Mouse (Mus musculus) spleen, postnatal 14 days (tissue): ENCODE measurements around the gene Chil1.

Experiments used
- DNase-seq, 2 experiments: peaks; one replicate each; pipeline ENCODE4 v3.0.0; 2021 to 2022; ENCODE audit warnings: low spot score in 2 of 2

The Chil1 gene

DNA sequence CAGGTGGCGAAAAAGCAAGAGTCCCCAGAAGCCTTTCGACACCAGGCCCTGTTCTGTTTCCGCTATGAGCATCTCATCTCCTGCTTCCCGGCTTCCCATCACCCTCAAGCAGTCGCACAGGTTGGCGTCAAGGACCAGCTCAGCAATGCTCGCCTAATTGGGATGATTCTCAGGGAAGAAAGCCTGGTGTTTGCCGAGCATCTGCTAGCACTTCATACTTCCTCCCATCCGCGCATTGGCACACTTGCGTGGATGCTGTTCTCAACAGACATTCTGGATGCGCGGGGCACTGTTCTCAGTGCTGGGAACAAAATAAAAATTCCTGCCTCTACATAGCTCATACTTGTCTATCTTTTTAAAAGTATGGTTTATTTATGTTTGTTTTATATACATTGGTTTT is 22.3 kb downstream of the Chil1 start:
- DNase-seq = no peak

DNA sequence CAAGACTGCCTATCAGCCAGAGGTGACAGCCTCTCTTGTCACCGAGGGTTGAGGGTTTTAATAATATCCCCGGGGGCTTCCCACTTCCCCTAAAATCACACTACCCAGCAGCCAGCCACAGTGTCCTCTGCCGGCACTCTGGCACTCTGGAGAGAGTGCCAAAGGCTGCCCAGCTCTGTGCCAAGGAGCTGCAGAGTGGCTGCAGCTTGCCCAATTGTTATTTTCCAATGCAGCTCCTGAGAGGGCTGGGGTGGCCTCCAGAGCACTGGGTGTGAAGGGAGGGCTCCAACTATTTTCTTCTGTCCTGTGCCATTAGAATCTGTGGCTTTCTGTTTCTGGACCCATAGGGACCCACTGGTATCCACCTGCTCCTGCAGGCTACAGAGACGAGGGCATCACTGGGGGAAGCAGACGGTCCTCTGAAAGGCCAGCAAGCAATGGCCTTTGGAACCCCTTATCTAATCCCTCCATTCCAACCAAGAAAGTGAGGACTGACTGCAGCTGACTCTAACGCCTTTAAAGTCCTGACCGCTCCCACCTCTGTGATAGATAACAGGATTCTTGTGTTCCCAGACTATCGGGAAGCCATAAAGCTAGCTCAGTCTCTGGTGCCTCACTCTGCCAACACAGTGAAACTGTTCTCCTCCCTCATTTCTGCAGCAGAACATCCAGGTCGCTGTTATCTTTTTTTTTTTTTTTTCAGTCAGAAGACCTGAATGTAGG is 23.5 kb downstream of the Chil1 start:
- no peak for DNase-seq

DNA sequence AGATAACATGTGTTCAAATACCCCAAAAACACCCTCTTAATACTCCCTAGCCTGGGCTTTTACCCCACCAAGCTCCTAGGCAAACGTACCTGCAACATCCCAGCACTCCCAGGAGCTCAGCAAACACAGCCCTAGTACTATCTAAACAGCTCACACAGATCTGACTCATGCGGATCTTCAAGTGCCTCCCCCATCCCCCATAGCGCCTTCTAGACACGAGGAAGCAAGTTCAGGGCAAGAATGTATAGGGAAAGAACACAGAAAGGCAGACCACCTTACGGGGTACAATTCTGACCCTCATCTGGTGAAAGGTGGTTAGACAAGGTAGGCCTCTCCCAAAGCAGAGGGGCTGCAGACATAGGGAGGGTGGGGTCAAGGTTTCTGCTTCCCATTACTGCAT is 24.1 kb downstream of the Chil1 start:
- no peak for DNase-seq

DNA sequence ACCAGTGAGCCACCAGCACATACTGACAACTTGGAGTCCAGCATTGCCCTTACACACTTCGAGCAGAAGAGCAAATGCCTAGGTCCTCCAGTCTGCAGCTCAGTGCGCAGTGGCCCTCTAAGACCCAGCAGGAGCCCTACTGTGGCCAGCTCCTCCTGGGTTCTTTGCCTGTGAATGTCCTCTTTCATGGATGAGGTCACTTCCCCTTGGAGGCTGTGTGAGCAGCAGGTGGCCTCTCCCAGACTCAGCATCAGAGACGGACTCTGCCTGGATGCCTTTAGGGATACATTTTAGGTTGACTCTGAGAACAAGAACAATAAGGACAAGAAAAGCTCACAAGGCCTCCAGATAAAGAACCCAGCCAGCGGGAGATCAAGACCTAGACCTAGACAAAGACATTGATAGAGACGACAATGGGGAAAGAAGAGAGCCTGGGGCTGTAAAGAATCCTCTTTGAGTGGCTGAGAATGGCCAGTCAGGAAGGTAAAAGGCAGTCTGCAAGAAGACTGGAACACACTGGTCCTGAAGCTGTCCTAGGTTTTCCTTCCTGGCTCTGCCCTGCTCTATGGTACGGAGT is 28.3 kb downstream of the Chil1 start:
- DNase-seq = no peak

DNA sequence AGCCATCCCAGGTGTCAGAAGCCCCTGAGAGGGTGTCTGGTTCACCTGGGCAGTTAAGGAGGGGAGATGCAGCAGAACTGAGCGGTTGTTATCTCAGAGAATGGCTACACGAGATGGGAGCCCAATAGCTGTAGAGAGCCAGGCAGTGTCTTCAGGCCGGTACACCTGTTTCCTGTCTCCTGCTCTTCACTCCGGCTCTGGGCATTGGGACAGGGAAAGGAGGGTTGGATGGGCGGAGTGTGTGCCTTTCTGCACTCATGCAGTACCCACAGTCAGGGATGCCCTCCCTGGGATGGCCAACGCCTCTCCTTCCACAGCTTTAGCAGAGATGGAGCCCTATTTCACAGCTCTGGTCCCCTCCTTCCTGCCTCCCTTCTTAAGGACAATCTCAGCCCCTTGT is 29.1 kb downstream of the Chil1 start:
- DNase-seq = no peak

DNA sequence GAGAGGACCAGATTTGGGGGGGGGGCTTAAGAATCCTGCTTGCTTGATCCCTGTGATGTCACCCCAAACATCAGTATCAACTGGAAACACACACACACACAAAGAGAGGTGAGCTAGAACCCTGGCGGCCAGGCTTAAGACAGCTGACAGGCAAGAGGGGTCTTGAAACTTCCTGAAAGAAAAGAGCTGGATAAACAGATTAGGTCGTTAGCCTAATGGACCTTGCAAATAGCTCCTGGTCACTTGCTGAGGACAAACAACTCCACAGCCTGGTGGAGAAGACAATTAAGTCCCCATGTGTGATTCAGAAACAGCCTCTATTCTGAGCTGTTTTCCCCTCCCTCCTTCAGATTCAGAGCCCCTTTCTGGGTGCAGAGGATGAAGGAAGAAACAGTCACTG is 29.7 kb downstream of the Chil1 start:
- no peak for DNase-seq

DNA sequence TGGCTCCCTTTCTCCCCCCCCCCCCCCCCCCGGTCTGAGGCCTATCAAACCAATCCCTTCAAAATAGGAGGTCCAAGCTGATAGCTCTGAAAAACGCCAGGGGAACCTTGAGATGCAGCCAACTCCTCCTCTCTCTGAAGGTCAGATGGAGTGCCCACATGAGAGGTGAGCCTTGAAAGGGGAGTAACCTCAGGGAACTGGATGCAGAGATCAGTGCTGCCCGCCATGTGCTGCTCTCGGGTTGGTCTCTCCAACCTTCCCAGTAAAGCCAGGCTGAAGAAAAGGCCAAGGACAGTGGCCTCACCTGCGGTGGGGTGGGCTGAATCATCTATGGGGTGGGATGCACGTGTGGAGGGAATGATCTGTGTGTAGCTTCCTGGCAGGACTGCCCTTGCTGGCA is 30.4 kb downstream of the Chil1 start:
- DNase-seq = no peak

DNA sequence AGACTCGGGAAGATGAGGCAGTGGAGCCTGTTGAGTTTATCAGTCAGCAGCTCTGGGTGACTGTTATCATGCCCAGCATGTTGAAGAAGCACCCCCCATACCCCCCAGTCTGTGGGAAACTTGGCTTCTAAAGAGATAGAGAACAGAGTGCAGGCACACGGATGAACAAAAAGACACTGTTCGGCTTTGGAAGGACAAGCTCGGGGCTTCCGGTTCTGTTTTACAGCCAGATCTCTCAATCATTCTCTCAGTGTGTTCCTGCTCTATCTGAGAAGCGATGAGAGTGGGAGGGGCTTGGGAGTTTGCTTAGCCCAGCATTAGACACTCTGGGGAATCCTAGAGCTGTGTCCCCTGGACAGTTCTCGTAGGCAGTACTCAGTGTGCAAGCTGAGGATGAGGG is 31.4 kb downstream of the Chil1 start:
- DNase-seq = no peak

DNA sequence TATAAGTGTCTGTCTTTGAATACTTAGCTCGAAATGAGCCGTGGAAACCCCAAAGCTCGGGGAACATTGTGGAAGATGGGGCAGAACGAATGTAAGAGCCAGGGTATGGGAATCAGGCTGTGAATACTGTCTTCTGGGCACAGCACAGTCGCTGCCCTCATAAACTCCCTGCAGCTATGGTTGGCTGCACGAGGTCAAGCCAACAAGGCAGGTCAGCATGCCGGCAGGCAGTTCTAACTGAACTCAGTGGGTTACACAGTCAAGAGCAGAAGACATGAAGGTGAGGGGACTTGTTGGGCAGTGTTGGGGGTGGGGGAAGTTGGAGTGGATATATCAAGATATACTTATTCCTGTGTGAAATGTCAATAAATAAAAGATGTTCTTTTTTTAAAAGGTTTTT is 33.1 kb downstream of the Chil1 start:
- no peak for DNase-seq

DNA sequence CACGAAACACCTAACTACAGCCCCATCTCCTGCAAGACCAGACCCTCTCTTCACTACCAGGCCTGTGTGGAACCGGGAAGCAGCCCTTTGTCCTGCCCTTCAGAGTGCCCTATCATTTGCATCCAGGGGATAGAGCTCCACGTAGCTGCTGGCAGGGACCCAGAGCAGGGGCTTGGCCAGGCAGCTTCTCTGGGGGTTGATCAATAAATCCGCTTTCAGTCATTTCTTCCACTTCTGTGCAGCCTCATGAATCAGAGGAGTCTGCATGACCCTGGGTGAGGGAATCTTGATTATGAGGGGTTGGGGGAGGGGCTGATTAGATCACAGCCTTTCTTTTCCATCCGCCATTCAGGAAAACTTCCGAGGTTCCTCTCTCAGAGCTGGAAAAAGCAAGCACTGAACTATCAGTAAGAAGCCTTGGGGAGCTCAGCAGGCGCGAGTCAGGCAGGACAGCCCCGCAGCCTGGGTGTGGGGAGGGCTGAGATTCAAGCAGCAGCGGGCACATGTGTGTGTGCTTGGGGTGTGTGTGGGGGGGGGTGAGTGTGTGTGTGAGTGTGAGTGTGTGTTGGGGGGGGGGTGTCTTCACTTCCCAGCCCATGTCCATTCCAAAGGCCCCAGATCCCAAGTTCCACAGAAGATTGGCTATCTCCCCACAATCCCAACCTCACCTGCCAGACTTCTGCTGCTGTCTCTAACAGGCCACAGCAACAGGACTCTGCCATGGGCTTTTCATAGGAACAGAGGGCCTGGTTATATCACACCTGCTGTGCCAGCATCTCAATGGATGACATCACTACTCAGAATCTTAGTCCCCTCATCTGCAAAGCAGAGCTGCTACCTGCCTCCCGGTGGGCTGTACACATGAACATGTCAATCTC is 34.0 kb downstream of the Chil1 start:
- DNase-seq = no peak

DNA sequence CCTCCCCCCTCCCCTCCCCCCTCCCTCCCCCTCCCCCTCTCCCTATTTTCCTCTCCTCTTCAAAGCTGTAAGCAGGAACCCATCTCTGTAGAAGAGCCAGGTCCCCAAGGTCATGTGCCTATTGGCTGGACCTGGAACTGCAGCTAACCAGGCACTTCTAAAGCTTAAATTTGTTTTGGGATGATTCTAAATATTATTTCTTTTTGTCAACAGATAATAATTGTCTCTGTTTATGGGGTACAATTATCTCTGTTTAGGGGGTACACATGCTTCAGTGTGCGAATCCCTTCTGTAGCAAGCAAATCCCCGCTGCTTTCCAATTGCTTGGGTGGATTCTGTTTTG is 34.6 kb downstream of the Chil1 start:
- DNase-seq = no peak

DNA sequence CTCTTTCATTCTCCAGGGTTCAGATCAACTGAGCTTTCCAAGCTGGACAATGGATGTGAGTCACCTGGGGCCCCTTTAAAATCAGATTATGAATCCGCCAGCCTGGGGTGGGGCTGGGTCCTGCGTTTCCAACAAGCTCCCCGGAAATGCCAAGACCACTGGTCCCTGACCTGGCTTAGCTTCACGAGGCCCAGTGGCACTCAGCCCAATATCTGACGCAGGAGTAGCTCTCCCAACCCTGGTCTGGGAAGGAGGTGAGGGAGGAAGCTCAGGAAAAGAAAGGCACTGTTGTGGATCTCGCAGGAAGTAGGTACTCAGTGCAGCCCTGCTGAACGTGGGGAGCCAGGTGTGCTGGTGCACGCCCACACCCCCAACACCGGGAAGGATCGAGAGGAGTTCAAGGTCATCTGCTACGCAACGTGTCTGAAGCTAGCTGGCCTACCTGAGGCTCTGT is 35.1 kb downstream of the Chil1 start:
- no peak for DNase-seq

DNA sequence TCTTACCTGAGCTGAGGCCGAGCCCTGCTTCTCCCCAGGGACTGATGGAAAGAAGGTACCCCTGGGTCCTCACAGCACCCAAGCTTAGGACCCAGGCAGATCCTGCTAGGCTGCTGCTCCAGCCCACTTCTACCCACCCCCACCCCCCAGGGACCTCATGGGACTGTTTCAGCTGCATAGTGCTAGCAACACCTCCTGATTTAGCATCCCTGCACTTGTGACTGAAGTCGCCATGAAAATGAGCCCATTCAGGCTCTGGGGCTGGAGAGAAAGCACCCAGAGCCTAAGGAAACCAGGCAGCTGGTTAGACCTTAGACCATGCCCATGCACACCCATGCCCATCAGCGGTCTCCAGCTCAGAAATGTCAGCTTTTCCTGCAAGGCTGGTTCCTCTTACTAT is 36.0 kb downstream of the Chil1 start:
- no peak for DNase-seq

DNA sequence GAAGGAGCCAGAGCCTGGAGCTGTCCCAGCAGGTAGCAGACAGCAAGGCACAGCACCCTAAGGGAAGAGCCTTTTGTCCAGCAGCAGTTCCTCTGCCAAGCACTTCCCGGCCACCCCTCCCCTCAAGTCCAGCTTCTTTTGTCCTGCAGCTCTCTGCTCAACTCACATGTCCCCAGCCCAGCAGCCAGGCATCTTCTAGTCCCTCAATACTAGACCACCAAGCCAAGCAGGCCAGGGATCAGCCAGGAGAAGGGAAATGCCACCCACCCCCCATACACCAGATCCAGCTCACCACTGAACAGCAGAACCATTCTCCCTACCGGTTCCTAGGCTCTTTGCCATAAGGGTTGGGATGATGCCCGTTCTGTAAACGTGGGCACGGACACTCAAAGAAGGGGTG is 37.6 kb downstream of the Chil1 start:
- no peak for DNase-seq

DNA sequence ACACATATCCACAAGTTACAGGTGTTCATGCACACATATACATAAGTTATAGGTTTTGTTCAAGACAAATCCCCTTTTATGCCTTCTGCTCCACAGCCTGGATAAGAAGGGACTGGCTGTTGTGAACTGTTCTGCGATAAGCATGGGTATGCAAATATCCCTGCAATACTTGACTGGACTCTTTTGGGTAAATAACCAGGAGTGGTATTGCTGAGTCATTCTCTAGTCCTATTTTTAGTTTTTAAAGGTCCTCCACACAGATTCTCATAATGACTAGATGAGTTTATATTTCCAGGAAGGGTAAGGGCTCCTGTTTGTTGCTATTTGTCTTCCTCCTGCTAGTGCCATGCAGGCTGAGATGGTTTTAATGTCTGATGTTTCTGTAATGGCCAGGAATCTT is 39.2 kb downstream of the Chil1 start:
- DNase-seq = no peak

DNA sequence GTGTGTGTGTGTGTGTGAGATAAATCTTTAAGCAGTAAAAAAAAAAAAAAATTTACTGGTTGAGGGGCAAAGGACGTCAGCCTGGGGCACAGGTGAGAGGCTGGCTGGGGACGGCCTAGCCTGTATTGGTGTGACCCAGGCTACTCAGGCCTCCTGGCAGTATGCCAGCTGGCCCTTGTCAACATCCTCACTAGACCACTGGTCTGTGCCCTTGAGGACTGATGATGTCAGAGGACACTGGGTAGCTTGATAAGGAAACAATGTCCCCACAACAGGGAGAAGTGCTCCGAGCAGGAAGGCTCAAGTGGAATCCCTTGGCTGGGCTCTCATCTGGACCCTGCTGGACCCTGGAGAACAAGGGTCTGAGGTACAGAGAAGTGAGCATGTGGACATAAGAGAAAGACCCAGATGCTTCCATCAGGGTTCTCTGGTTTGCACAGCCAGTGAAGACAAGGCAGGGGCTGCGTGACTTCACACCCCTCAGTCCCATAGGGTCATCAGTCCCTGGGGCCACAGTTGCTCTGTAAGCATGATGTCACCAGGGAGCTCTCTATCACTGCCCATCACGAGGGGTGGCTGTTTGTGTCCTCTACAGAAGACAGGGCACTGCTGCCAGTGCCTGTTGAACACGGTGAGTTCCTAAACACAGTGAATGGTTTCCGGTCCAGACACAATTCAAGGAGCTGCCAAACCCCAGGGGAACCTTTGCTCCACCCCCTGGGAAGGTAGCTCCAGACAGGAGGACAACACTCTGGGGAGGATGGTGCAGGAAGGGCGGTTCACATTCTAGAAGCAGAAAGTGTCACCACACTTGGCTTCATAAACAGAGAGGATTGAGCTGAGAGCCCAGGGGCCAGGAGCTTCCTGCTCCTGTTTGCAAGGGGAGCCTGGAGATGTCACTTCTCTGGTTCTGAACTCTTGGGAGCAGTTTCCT is 40.4 kb downstream of the Chil1 start:
- DNase-seq = no peak

DNA sequence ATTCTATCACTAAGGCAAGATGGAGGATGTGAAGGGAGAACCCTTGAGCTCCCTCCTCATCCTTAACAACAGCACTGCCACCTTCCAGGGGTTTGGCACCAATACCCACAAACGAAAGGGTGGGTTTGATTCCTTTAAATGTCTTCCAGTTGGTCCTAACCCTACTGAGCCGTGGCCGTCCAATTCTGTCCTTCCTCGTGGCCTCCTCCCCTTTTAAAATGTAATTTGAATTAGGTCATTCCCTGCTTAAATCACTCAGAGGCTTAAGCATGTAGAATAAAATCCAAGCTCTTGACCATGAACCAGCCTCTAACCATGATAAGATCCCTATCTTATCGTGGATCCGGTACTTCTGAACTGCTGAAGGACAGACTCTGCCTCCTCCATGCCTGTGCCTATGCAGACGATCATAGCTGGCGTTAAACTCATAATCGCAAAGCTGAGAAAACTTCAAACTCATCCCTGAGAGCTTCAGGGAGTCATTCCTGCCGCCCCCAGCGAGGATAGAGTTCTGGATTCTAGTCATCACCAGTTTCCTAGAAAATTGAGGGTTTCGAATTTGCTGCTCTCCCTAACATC is 42.8 kb downstream of the Chil1 start:
- no peak for DNase-seq

DNA sequence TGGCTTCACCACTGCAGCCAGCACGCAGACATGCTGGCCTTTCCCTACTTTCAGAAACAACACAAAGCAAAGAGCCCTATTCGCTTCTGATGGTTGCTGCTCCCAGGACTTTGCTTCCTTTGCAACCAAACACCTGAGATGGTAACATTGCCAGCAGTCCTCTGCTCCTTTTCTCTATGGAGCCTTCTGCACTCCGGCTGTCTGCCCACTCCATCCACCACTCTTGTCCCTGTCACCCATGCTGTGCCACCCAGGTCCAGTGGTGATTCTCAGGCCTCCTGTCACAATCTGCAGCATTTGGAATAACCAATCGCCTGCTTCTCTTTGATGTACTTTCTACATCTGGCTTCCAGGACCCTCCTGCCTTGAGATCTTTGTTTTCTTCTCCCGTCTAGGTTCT is 43.4 kb downstream of the Chil1 start:
- no peak for DNase-seq

DNA sequence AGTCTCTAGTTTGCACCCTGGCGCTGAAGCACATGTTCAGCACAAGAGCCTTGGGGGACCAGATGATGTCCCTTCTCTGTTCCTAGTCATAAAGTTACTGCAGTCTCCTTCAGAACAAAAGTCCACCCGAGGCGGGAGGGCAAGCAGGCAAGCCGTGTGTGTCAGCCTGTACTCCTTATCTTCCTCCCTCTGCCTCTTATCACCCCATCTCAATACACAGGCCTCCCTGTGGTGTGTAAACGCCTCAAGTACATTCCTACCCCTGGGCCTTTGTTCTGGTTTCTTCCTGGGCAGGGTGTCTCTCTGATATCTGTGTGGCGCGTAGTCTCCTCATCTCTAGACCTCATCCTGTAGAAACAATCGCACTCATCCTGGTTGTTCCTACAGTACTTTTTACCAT is 44.8 kb downstream of the Chil1 start:
- DNase-seq = no peak

DNA sequence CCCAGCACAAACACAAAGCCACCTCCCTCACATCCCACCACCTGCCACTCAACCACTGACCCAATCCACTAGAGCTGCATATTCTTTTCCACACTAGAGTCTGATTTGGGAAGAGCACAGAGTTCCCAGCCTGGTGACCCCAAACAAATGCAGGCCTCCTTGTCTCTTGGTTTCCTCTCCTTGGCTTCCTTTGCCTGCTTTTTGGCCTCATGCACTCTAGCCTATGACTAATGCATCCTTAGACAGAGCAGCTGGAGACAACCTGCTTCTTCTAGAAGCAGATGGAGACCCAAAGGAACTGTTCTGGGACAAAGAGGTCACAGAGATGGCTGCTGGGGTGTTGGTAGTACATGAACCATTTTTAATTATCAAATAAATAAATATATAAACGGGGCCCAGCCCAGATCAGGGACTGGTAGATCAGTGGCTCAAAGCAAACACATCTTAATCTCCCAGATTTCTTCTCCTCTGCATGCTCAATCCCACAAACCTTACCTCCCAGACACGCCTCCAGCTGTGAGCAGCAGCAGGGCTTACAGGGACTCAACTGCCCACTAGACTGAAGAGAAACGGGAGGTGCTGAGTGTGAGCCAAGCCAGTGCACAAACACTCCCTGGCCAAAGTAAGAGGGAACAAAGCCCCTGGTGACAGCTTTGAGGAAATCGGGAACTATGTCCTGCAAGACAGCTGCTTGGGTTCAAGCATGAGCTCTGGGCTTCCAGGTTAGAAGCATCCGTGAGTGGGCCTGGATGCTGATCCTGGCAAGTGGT is 48.0 kb downstream of the Chil1 start:
- no peak for DNase-seq
